Mouse (Mus musculus): ENCODE results near the gene A930004D18Rik.
"Not testable (repeated sequence)": the region's sequence is repeated elsewhere in the genome, so short reads cannot be mapped to it uniquely, and the experiment has no call there.

A930004D18Rik gene

DNA sequence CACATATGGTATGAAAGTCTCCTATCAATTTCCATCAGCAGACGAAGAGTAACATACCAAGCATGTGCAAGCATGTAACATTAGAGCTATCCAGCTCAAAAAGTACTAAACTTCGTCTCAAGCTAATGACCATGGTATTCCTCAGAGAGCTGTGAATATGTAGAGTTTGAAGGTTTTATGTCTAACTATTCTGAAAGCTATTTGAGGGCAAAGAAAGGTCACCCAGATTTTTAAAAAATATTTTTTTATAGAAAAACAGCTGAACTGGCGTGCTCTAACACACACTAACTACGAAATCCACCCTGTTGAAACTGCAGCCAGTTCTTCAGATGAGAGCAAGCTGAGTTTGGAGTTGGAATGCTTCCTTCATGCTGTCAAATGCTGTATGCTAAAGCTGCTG is 33.3 kb downstream of the A930004D18Rik start:
- DNase-seq: peak; percentile 45

DNA sequence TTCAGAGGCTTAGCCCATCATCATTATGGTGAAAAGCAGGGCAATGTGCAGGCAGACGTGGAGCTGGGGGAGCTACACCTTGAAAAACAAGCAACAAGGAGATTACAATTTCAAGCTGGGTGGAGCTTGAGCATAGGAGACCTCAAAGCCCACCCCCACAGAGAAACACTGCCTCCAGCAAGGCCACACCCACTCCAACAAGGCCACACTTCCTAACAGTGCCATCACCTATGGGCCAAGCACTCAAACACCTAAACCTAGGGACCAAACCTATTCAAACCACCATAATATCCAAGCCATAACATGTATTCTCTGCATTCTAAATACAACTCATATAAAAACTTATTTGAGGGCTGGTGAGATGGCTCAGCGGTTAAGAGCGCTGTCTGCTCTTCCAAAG is 35.2 kb downstream of the A930004D18Rik start:
- no peak for DNase-seq

DNA sequence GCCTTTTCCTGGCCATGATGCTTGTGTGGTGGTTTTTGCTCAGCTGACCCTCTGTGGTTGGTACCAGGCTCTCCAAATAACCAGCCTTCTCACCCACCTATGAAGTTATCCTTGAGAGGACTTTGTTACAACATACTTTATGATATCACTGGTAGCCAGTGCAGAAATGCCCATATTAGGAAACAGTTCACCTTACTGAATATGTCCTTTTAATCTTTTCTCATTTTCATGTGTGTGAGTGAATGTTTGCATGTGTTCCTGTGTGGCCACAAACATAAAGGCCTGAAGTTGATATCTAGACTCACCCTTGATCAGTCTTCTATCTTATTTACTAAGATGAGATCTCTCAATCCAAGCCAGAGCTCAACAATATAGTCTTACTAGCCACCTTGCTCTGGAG is 40.7 kb downstream of the A930004D18Rik start, which contains the start of gene H2al2a:
H2al2a (minus strand) TSS at position 101 of the 400 bp plus-strand sequence.
- no peak for DNase-seq

DNA sequence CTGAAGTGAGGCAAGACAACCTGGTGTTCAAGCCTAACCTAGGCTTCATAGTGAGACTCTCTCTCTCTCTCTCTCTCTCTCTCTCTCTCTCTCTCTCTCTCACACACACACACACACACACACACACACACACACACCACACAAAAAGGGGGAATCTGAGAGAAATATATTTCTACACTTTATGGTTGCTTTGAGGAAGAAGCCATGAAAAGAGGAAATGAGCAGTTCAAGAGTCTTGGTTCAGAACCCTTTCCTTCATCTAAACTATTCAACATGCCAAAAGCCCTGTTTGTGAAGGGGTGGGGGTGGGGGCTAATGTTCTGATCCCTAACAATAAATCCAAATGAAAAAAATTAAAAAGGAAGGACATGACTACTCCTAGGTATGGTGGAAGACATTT is 48.0 kb downstream of the A930004D18Rik start:
- no peak for DNase-seq

DNA sequence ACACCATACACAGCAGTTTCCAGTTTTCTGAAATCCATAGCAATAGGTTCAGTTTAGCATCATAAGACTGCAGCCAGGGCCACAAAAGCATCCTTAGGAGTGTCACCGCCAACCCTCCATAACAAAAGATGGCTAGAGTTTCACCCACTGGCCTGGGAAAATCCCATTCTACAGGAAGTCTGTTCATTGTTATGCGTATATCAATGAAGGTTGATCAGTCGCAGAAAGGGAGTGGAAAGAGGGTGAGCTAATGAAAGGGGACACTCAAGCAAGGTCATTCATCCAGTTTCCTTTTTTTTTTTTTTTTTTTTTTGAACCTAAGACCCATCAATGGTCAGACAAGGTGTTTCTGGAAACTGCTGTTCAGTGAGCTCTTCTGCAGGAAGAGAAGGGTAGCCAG is 48.4 kb downstream of the A930004D18Rik start:
- DNase-seq: no peak

DNA sequence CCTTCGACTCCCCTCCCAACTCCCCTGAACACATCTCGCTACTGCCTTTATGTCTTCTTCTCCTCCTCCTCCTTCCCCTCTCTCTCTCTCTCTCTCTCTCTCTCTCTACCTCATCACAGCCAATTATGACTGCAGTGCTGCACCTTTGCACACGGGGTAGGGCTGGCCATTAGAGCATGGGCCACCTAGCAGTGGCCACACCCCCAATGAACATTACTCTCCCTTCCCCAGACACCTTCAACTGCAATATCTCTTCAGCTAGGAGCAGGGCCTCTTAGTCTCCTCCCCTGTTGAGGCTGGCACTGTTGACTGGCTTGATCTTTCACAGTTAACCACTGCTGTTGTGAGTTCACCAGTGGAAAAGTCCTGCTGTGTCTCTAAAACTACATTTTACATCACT is 50.8 kb downstream of the A930004D18Rik start:
- no peak for DNase-seq

DNA sequence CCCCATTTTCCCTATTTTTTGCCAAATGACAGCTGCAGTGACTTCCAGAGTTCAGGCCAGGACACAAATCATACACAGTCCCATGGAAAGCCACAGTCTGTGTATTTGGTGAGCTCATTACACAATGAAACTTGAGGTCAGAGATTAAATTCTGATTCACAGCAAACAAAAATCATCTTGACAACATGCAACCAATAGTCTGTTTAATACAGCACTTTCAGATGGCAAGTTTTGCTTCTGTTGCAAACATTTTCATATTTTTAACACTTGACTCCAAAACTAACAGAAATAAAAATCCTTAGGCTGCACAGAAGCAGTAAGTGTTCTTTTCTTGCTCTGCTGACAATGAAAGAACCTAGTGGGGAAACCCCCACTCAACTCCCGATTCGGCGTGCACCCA is 52.8 kb downstream of the A930004D18Rik start:
- DNase-seq: peak; percentile 24

DNA sequence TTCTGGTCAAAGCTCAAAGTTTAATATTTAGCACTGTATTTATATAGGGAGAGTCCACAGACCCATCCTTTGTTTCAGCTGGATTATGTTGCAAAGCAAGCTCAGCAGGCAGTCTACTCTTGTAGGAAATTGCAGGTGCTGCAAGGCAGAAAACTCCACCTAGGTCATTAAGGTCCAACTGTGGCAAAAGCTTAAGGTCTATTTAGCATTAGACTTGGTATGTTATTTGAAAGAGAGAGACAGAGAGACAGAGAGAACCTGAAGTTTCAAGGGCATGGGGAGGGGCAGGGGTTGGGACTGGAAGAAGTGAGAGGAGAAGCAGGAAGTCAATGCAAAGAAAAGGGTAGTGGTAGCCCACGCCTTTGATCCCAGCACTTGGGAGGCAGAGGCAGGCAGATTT is 54.8 kb downstream of the A930004D18Rik start:
- no peak for DNase-seq

DNA sequence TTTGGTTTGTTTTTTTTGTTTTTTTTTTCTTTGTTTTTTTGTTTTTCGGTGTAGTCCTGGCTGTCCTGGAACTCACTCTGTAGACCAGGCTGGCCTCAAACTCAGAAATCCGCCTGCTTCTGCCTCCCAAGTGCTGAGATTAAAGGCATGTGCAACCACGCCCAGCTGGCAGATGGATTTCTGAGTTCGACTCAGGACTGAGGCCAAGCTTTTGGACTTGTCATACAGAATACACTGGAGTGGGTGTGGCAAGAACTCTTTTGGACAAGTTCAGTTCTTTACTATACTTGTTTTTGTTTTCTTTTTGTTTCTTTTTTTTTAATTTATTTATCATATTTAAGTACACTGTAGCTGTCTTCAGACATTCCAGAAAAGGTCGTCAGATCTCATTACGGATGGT is 58.8 kb downstream of the A930004D18Rik start:
- no peak for DNase-seq

DNA sequence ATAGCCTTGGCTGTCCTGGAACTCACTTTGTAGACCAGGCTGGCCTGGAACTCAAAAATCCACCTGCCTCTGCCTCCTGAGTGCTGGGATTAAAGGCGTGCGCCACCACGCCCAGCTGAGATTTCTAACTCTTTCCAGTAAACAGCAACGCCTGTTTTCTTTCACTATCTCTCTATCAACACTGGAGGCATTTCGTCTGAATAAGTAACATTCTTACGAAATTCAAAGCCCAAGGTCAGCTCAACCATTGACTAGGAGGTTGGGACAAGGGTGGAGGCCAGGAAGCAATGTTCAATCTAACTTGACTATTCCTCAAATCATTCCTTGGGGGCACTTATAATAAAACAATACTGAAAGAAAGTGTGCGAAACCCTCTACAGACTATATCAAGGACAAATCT is 59.3 kb downstream of the A930004D18Rik start:
- DNase-seq: not testable (repeated sequence)

DNA sequence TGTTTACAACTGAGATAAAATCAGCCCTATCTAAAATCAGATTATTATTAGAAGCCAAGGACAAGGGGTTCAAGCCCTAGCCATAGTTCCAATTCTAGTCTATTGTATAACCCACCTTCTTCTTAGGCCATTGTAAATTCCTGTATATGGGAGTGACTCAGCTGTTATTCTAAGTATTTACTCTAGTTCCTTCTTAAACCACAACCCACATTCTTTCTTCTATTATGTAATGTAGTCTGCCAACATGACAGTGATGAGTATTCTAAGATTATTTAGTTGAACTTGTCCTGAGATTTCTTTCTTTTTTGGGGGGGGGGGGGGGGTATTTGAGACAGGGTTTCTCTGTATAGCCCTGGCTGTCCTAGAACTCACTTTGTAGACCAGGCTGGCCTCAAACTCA is 59.9 kb downstream of the A930004D18Rik start:
- not testable (repeated sequence) for DNase-seq

DNA sequence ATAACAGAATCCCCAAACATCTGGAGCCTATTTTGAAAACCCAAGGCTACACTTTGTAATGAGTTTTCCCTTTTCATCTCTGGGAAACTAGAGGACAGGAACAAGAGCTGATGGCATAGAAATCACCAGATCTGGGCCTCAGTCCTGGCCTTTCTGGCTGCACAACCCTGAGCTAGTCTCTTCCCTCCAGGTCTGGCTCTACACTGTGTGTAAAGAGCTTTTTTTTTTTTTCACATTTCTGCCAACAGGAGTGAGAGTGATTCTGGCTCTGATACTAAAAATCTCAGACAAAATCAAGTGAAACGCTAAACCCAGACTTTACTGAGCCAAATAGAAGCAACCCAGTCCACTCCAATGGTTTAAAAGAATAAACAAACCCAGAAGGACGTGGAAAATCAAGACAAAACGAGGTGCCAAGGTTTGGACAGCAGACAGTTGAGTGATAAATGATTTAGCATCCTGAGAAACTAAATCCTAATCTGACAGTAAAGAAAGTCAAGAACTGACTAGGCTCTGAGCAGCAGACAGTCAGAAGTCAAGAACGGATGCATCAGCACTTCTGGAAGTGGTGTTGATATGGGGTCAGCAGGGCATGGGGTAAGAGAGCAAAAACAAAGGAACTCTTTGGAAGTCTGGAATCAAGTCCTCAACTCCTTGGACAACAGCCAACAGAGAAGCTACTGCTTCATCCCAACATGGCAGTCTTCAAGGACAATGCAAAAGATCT is 61.8 kb downstream of the A930004D18Rik start:
- no peak for DNase-seq

All from kidney, postnatal 10 days (tissue).